Mouse (Mus musculus): ENCODE data around the gene Abhd14a. TPM values are rescaled to one million over a fixed set of nuclear protein-coding genes. Genes with fewer than 3 reads are reported as not detected.

Gene Abhd14a
- total and polyA plus RNA-seq, 3 experiments: 5.7 to 24.0 (median 7.7) TPM

DNA sequence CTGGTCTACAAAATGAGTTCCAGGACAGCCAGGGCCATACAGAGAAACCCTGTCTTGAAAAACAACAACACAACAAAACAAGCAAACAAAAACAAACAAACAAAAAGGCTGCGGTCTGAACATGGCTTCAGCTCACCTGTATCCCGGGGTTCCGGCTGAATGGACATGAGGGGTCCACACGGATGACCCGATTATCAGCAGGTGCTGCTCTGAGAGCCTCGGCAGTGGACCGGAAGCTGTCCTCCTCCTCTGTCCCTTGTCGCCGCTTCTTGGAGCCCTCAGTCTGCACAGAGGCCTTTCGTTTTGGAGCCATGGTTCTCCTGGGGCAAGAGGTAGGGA lies 28.2 kb upstream of the Abhd14a start, which contains the start of gene Rrp9:
Rrp9 (plus strand) TSS at position 301 of the 339 bp plus-strand sequence.
- Histone ChIP-seq H3K36me3 (replicated peaks) (peaks cover 22% of the 10 kb centered on the region), H3K9me3 (replicated peaks) (no peaks in the 10 kb centered on the region), H3K4me3 (ENCODE audit: low read depth, low read length) (peak within 1 kb of the TSS; percentile 82; the same call in 1 of the 2 replicates), H3K4me1 (ENCODE audit: insufficient read depth, low read depth, low read length) (peaks cover 59% of the 10 kb centered on the region), H3K27me3 (ENCODE audit: insufficient read depth, low read length) (peaks cover 25% of the 10 kb centered on the region)
- no peak for DNase-seq (ENCODE audit: low spot score)
- TF ChIP-seq GATA1 (IDR thresholded peaks at IDR 0.05; ENCODE audit: borderline replicate concordance, low read length) (no peak), TAL1 (conservative IDR thresholded peaks at IDR 0.05; ENCODE audit: low read depth, low read length) (no peak), CTCF (IDR thresholded peaks at IDR 0.05; ENCODE audit: low read depth, low read length) (no peak), GATA2 (IDR thresholded peaks at IDR 0.05; ENCODE audit: borderline replicate concordance, low read depth, low read length) (no peak), POLR2AphosphoS5 (IDR thresholded peaks at IDR 0.05; ENCODE audit: insufficient replicate concordance, low read depth, low read length) (no peak)
- ATAC-seq (ENCODE audit: extremely low read depth, insufficient number of reproducible peaks, low FRiP score, poor library complexity, severe bottlenecking): no peak

- Histone ChIP-seq H3K9me3 (replicated peaks) (no peaks in the 10 kb centered on the region), H3K27me3 (ENCODE audit: insufficient read depth, low read length) (peaks cover 25% of the 10 kb centered on the region), H3K4me1 (ENCODE audit: insufficient read depth, low read depth, low read length) (peaks cover 55% of the 10 kb centered on the region), H3K4me3 (ENCODE audit: low read depth, low read length) (peak overlapping the region; percentile 38; the same call in 1 of the 2 replicates), H3K36me3 (replicated peaks) (peaks cover 16% of the 10 kb centered on the region)
- no peak for TF ChIP-seq GATA1 (IDR thresholded peaks at IDR 0.05; ENCODE audit: borderline replicate concordance, low read length)
- no peak for TF ChIP-seq CTCF (IDR thresholded peaks at IDR 0.05; ENCODE audit: low read depth, low read length)
- TF ChIP-seq POLR2AphosphoS5 (IDR thresholded peaks at IDR 0.05; ENCODE audit: insufficient replicate concordance, low read depth, low read length): no peak
- no peak for TF ChIP-seq GATA2 (IDR thresholded peaks at IDR 0.05; ENCODE audit: borderline replicate concordance, low read depth, low read length)
- no peak for TF ChIP-seq TAL1 (conservative IDR thresholded peaks at IDR 0.05; ENCODE audit: low read depth, low read length)
- DNase-seq (ENCODE audit: low spot score) (no peak), ATAC-seq (ENCODE audit: extremely low read depth, insufficient number of reproducible peaks, low FRiP score, poor library complexity, severe bottlenecking) (no peak)
Measured at GRCm38 (mm10) chr9:106475046-106475445, 27.6 kb upstream of the Abhd14a start.

- ATAC-seq (ENCODE audit: extremely low read depth, insufficient number of reproducible peaks, low FRiP score, poor library complexity, severe bottlenecking) (no peak), DNase-seq (ENCODE audit: low spot score) (peak; percentile 71)
- Histone ChIP-seq H3K9me3 (replicated peaks) (no peaks in the 10 kb centered on the region), H3K27me3 (ENCODE audit: insufficient read depth, low read length) (peaks cover 29% of the 10 kb centered on the region), H3K4me1 (ENCODE audit: insufficient read depth, low read depth, low read length) (peaks cover 50% of the 10 kb centered on the region), H3K36me3 (replicated peaks) (peaks cover 10% of the 10 kb centered on the region), H3K4me3 (ENCODE audit: low read depth, low read length) (peak overlapping the region; percentile 44; the same call in 1 of the 2 replicates)
- TF ChIP-seq CTCF (IDR thresholded peaks at IDR 0.05; ENCODE audit: low read depth, low read length) (peak; percentile 57), GATA2 (IDR thresholded peaks at IDR 0.05; ENCODE audit: borderline replicate concordance, low read depth, low read length) (no peak), GATA1 (IDR thresholded peaks at IDR 0.05; ENCODE audit: borderline replicate concordance, low read length) (no peak), POLR2AphosphoS5 (IDR thresholded peaks at IDR 0.05; ENCODE audit: insufficient replicate concordance, low read depth, low read length) (no peak), TAL1 (conservative IDR thresholded peaks at IDR 0.05; ENCODE audit: low read depth, low read length) (no peak)
Measured at GRCm38 (mm10) chr9:106474456-106474855, 27.0 kb upstream of the Abhd14a start.

DNA sequence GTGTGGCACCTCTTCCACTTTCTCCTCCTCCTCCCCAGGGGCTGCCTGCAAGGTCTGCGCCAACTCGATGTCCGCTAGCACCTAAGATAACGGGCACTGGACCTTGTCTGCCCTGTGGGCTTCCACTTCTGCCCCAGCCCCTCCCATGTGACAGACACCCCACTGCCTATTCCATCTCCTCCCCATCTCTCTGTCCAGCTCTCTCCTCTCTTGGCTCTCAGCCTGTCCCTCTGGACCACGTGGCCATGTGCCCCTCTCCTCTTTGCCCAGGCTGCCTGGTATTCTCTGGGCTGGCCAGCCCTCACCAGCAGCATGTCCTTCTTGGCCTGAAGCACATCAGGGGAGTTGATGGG lies 26.3 kb upstream of the Abhd14a start:
- no peak for TF ChIP-seq POLR2AphosphoS5 (IDR thresholded peaks at IDR 0.05; ENCODE audit: insufficient replicate concordance, low read depth, low read length)
- TF ChIP-seq TAL1 (conservative IDR thresholded peaks at IDR 0.05; ENCODE audit: low read depth, low read length): no peak
- TF ChIP-seq GATA1 (IDR thresholded peaks at IDR 0.05; ENCODE audit: borderline replicate concordance, low read length): no peak
- no peak for TF ChIP-seq CTCF (IDR thresholded peaks at IDR 0.05; ENCODE audit: low read depth, low read length)
- peaks cover 3% of the 10 kb centered on the region for H3K36me3 ChIP-seq (replicated peaks)
- DNase-seq (ENCODE audit: low spot score) (no peak), ATAC-seq (ENCODE audit: extremely low read depth, insufficient number of reproducible peaks, low FRiP score, poor library complexity, severe bottlenecking) (no peak)
- H3K4me3 ChIP-seq (ENCODE audit: low read depth, low read length): no peak overlapping the region
- no peaks in the 10 kb centered on the region for H3K9me3 ChIP-seq (replicated peaks)
- H3K4me1 ChIP-seq (ENCODE audit: insufficient read depth, low read depth, low read length): peaks cover 49% of the 10 kb centered on the region
- H3K27me3 ChIP-seq (ENCODE audit: insufficient read depth, low read length): peaks cover 29% of the 10 kb centered on the region

GRCm38 (mm10) chr9:106473081-106473752 lies 25.7 kb upstream of the Abhd14a start:
- H3K27me3 ChIP-seq (ENCODE audit: insufficient read depth, low read length): peaks cover 29% of the 10 kb centered on the region
- DNase-seq (ENCODE audit: low spot score) (no peak), ATAC-seq (ENCODE audit: extremely low read depth, insufficient number of reproducible peaks, low FRiP score, poor library complexity, severe bottlenecking) (no peak)
- peaks cover 46% of the 10 kb centered on the region for H3K4me1 ChIP-seq (ENCODE audit: insufficient read depth, low read depth, low read length)
- no peaks in the 10 kb centered on the region for H3K36me3 ChIP-seq (replicated peaks)
- H3K4me3 ChIP-seq (ENCODE audit: low read depth, low read length): no peak overlapping the region
- no peaks in the 10 kb centered on the region for H3K9me3 ChIP-seq (replicated peaks)
- TF ChIP-seq POLR2AphosphoS5 (IDR thresholded peaks at IDR 0.05; ENCODE audit: insufficient replicate concordance, low read depth, low read length): no peak
- no peak for TF ChIP-seq GATA2 (IDR thresholded peaks at IDR 0.05; ENCODE audit: borderline replicate concordance, low read depth, low read length)
- no peak for TF ChIP-seq CTCF (IDR thresholded peaks at IDR 0.05; ENCODE audit: low read depth, low read length)
- no peak for TF ChIP-seq GATA1 (IDR thresholded peaks at IDR 0.05; ENCODE audit: borderline replicate concordance, low read length)
- TF ChIP-seq TAL1 (conservative IDR thresholded peaks at IDR 0.05; ENCODE audit: low read depth, low read length): no peak

- TF ChIP-seq POLR2AphosphoS5 (IDR thresholded peaks at IDR 0.05; ENCODE audit: insufficient replicate concordance, low read depth, low read length) (no peak), CTCF (IDR thresholded peaks at IDR 0.05; ENCODE audit: low read depth, low read length) (no peak)
- H3K9me3 ChIP-seq (replicated peaks): no peaks in the 10 kb centered on the region
- H3K4me3 ChIP-seq (ENCODE audit: low read depth, low read length): no peak overlapping the region
- ATAC-seq (ENCODE audit: extremely low read depth, insufficient number of reproducible peaks, low FRiP score, poor library complexity, severe bottlenecking) (no peak), DNase-seq (ENCODE audit: low spot score) (no peak)
- H3K4me1 ChIP-seq (ENCODE audit: insufficient read depth, low read depth, low read length): peaks cover 42% of the 10 kb centered on the region
- H3K36me3 ChIP-seq (replicated peaks): no peaks in the 10 kb centered on the region
- peaks cover 31% of the 10 kb centered on the region for H3K27me3 ChIP-seq (ENCODE audit: insufficient read depth, low read length)
Measured at GRCm38 (mm10) chr9:106472321-106472720, 24.8 kb upstream of the Abhd14a start.
